Mouse (Mus musculus): Measurements from ENCODE around the gene Syndig1. TPM values are rescaled to one million over a fixed set of nuclear protein-coding genes. Genes with fewer than 3 reads are reported as not detected.
A peak's percentile ranks its signal among the peaks of the same experiment; 100 is the strongest.

The Syndig1 gene
- polyA plus RNA-seq, 1 experiment from 2014 or later: 3.6 TPM

GRCm38 (mm10) chr2:149927001-149927400 lies 98.0 kb downstream of the Syndig1 start:
- Histone ChIP-seq H3K36me3 (no peaks in the 10 kb centered on the region), H3K4me3 (no peak overlapping the region), H3K9ac (no peak overlapping the region), H3K4me2 (no peak overlapping the region), H3K4me1 (replicated peaks) (0 out of 2 replicates have a peak, but pooled peaks cover 2% of the 10 kb centered on the region), H3K27me3 (replicated peaks) (no peaks in the 10 kb centered on the region), H3K27ac (ENCODE audit: poor library complexity, severe bottlenecking) (no peak overlapping the region), H3K9me3 (replicated peaks) (no peaks in the 10 kb centered on the region)
- ATAC-seq (ENCODE audit: insufficient number of reproducible peaks, low FRiP score): no peak

- no peaks in the 10 kb centered on the region for H3K27me3 ChIP-seq (replicated peaks)
- no peak overlapping the region for H3K9ac ChIP-seq
- WGBS: 78% methylated on average over 3 of the region's 3 CpGs
- no peak overlapping the region for H3K4me3 ChIP-seq
- no peaks in the 10 kb centered on the region for H3K9me3 ChIP-seq (replicated peaks)
- no peak overlapping the region for H3K4me2 ChIP-seq
- no peak for ATAC-seq (ENCODE audit: insufficient number of reproducible peaks, low FRiP score)
- no peaks in the 10 kb centered on the region for H3K36me3 ChIP-seq
- H3K4me1 ChIP-seq (replicated peaks): 0 out of 2 replicates have a peak, but pooled peaks cover 4% of the 10 kb centered on the region
- no peak overlapping the region for H3K27ac ChIP-seq (ENCODE audit: poor library complexity, severe bottlenecking)
Observed at GRCm38 (mm10) chr2:149927481-149927880, 98.5 kb downstream of the Syndig1 start.

DNA sequence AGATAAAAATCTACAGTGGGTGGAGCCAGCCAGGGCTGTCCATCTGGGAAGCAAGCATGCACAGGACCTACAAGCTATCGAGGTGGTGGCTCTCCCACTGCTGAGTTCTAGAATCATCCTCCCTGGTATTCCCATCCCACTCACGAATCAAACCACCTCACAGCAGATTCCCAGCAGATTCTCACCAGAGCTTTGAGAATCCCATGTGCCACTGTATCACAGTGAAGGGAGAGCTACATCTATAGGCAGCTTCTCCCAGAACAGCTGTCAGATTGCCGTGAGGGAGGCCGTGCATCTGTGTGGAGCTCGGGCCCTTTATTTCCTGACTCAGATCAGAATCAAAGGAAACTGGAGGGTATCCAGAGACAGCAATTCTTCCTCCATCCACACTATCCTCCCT lies 101.0 kb downstream of the Syndig1 start:
- no peak overlapping the region for H3K9ac ChIP-seq
- no peak overlapping the region for H3K27ac ChIP-seq (ENCODE audit: poor library complexity, severe bottlenecking)
- 0 out of 2 replicates have a peak, but pooled peaks have one; percentile 11 for ATAC-seq (ENCODE audit: insufficient number of reproducible peaks, low FRiP score)
- H3K9me3 ChIP-seq (replicated peaks): no peaks in the 10 kb centered on the region
- 73% methylated on average over 5 of the region's 5 CpGs for WGBS
- no peak overlapping the region for H3K4me2 ChIP-seq
- H3K27me3 ChIP-seq (replicated peaks): no peaks in the 10 kb centered on the region
- no peaks in the 10 kb centered on the region for H3K36me3 ChIP-seq
- H3K4me3 ChIP-seq: no peak overlapping the region
- H3K4me1 ChIP-seq (replicated peaks): 0 out of 2 replicates have a peak, but pooled peaks cover 4% of the 10 kb centered on the region

DNA sequence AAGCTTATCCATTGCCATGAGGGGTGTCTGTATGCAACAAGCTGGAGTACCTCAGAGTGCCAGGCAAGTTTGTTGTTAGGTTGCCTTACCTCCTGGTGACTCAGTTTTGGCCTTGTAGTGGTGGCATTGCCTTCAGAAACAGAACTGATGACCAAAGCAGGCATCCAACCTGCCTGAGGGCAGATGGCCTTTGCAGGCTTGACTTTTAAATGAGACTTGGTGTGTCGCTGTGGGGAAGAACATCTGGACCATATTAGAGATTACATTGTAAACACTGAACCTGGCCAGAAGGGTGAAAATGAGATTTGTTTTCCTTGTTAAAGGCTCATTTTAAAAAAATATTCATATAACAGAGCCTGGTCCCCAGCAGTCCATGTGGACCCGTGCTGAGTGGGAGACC lies 102.1 kb downstream of the Syndig1 start:
- 70% methylated on average over 2 of the region's 2 CpGs for WGBS
- Histone ChIP-seq H3K4me1 (replicated peaks) (0 out of 2 replicates have a peak, but pooled peaks cover 4% of the 10 kb centered on the region), H3K4me2 (no peak overlapping the region), H3K27ac (ENCODE audit: poor library complexity, severe bottlenecking) (no peak overlapping the region), H3K9ac (no peak overlapping the region), H3K36me3 (no peaks in the 10 kb centered on the region), H3K9me3 (replicated peaks) (no peaks in the 10 kb centered on the region), H3K27me3 (replicated peaks) (no peaks in the 10 kb centered on the region), H3K4me3 (no peak overlapping the region)
- ATAC-seq (ENCODE audit: insufficient number of reproducible peaks, low FRiP score): no peak

DNA sequence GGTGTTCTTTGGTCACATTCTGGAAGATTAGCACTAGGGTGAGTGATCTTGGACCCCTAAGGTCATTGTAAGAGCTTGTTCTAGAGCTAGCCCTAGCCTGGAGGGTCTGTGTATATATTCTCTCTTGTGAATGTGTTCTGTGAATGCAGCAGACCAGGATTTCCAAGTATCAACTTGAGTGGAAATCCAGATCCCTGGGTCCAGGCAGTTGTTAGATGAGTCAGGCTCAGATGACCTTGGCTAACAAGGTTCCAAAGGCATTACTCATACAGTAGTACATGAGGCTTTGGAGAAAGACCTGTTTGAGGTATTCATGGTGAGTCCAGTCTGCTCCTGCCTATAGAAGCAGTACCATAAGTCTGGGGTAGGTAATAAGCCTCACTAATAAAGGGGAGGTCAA lies 103.1 kb downstream of the Syndig1 start:
- ATAC-seq (ENCODE audit: insufficient number of reproducible peaks, low FRiP score): no peak
- Histone ChIP-seq H3K4me2 (no peak overlapping the region), H3K36me3 (no peaks in the 10 kb centered on the region), H3K4me3 (no peak overlapping the region), H3K4me1 (replicated peaks) (0 out of 2 replicates have a peak, but pooled peaks cover 4% of the 10 kb centered on the region), H3K9me3 (replicated peaks) (no peaks in the 10 kb centered on the region), H3K27ac (ENCODE audit: poor library complexity, severe bottlenecking) (no peak overlapping the region), H3K9ac (no peak overlapping the region), H3K27me3 (replicated peaks) (no peaks in the 10 kb centered on the region)

GRCm38 (mm10) chr2:149933247-149933898 lies 104.4 kb downstream of the Syndig1 start:
- Histone ChIP-seq H3K36me3 (no peaks in the 10 kb centered on the region), H3K4me2 (no peak overlapping the region), H3K27me3 (replicated peaks) (no peaks in the 10 kb centered on the region), H3K9me3 (replicated peaks) (no peaks in the 10 kb centered on the region), H3K4me3 (no peak overlapping the region), H3K27ac (ENCODE audit: poor library complexity, severe bottlenecking) (no peak overlapping the region), H3K9ac (no peak overlapping the region), H3K4me1 (replicated peaks) (0 out of 2 replicates have a peak, but pooled peaks cover 5% of the 10 kb centered on the region)
- 39% methylated on average over 2 of the region's 2 CpGs for whole genome bisulfite sequencing
- ATAC-seq (ENCODE audit: insufficient number of reproducible peaks, low FRiP score): no peak

DNA sequence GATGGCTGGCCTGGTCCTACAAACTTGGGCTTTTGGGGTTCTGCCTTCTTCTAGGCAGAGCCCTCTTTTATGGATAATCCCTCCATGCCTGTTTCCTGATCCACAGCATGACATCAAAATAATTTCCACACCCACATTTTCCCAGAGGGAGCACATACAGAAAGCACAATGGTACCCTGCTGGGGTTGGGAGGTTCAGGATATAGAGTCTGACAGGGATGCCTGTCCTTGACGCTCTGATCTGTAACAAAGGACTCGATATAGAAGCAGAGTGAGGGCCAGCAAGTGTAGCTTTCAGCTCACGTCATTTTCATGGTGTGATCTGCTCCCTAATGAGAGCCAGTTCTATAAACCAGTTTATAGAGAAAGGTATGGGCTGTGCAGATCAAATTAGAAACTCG lies 105.1 kb downstream of the Syndig1 start:
- Histone ChIP-seq H3K9ac (no peak overlapping the region), H3K27ac (ENCODE audit: poor library complexity, severe bottlenecking) (no peak overlapping the region), H3K4me1 (replicated peaks) (peaks cover 11% of the 10 kb centered on the region; the same call in 1 of the 2 replicates), H3K4me3 (no peak overlapping the region), H3K27me3 (replicated peaks) (no peaks in the 10 kb centered on the region), H3K4me2 (no peak overlapping the region), H3K36me3 (no peaks in the 10 kb centered on the region), H3K9me3 (replicated peaks) (no peaks in the 10 kb centered on the region)
- 54% methylated on average over 4 of the region's 4 CpGs for WGBS
- ATAC-seq (ENCODE audit: insufficient number of reproducible peaks, low FRiP score): no peak

DNA sequence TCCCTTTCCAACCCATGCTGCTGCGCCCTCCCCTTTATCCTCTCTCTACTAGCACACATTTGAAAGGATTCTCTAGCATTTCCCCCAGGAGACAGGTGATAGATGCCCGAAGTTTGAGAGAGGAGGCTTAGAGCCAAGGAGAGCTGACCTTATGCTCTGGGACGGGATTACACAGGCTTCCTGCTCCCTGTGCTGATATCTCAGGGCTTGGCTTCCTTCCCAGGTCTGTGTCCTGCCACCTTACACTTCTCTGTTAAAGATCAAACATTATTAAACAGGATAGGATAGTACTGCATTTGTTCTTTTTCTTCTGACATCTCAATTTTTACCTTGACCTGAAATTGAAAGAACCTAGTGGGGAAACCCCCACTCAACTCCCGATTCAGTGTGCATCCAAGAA lies 109.8 kb downstream of the Syndig1 start:
- no peak overlapping the region for H3K27ac ChIP-seq (ENCODE audit: poor library complexity, severe bottlenecking)
- H3K27me3 ChIP-seq (replicated peaks): no peaks in the 10 kb centered on the region
- H3K4me1 ChIP-seq (replicated peaks): peaks cover 6% of the 10 kb centered on the region; the same call in 1 of the 2 replicates
- no peaks in the 10 kb centered on the region for H3K36me3 ChIP-seq
- H3K4me2 ChIP-seq: no peak overlapping the region
- H3K9ac ChIP-seq: no peak overlapping the region
- 57% methylated on average over 4 of the region's 4 CpGs for WGBS
- H3K4me3 ChIP-seq: no peak overlapping the region
- no peaks in the 10 kb centered on the region for H3K9me3 ChIP-seq (replicated peaks)
- no peak for ATAC-seq (ENCODE audit: insufficient number of reproducible peaks, low FRiP score)

DNA sequence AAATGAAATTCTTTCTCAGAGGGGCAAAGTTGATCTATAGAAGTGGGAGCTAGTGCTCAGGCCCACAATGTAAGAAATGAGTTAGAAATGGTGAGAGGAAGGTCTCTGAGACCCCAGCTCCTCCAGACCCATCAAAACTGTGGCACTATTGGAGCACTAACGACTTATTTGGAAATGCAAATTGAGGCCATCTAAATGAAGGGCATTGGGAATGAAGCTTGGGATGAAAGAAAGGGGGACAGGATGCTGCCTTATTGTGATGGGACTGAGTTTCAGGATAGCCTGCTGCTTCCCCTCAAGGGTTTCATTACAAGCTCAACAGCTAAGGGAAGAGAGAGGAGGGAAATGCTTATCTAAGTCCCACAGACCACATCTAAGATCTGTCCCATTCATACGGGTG lies 110.6 kb downstream of the Syndig1 start:
- Histone ChIP-seq H3K4me1 (replicated peaks) (peaks cover 6% of the 10 kb centered on the region; the same call in 1 of the 2 replicates), H3K4me2 (no peak overlapping the region), H3K27ac (ENCODE audit: poor library complexity, severe bottlenecking) (no peak overlapping the region), H3K27me3 (replicated peaks) (no peaks in the 10 kb centered on the region), H3K9me3 (replicated peaks) (no peaks in the 10 kb centered on the region), H3K9ac (no peak overlapping the region), H3K36me3 (no peaks in the 10 kb centered on the region), H3K4me3 (no peak overlapping the region)
- WGBS: 49% methylated on average over 2 of the region's 2 CpGs
- no peak for ATAC-seq (ENCODE audit: insufficient number of reproducible peaks, low FRiP score)

GRCm38 (mm10) chr2:149950641-149951040 lies 121.6 kb downstream of the Syndig1 start:
- Histone ChIP-seq H3K4me3 (no peak overlapping the region), H3K27me3 (replicated peaks) (no peaks in the 10 kb centered on the region), H3K9ac (no peak overlapping the region), H3K36me3 (no peaks in the 10 kb centered on the region), H3K27ac (ENCODE audit: poor library complexity, severe bottlenecking) (no peak overlapping the region), H3K4me1 (replicated peaks) (no peaks in the 10 kb centered on the region), H3K4me2 (no peak overlapping the region), H3K9me3 (replicated peaks) (no peaks in the 10 kb centered on the region)
- 78% methylated on average over 4 of the region's 4 CpGs for WGBS
- no peak for ATAC-seq (ENCODE audit: insufficient number of reproducible peaks, low FRiP score)

DNA sequence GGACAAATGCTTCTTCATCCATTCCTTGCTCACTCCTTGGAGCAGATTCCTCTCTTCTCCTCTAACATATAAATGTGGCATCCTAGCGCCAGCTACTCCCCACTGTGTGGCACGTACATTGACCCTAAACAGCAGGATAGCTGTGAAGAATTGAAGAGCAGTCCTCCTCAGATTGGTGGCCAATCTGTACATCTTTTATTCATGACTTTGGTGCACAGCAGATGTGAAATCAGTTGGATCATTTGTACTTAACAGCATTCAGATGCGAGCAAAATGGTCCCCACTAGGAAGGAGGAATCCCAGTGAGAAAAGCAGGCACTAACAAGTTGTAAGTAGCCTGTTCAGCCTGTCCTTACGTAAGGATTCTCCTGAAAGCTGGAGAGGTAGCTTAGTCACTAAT lies 142.0 kb downstream of the Syndig1 start:
- no peak overlapping the region for H3K9ac ChIP-seq
- no peaks in the 10 kb centered on the region for H3K36me3 ChIP-seq
- 79% methylated on average over 4 of the region's 4 CpGs for WGBS
- H3K4me3 ChIP-seq: no peak overlapping the region
- no peak for ATAC-seq (ENCODE audit: insufficient number of reproducible peaks, low FRiP score)
- H3K4me2 ChIP-seq: no peak overlapping the region
- H3K9me3 ChIP-seq (replicated peaks): no peaks in the 10 kb centered on the region
- no peaks in the 10 kb centered on the region for H3K4me1 ChIP-seq (replicated peaks)
- H3K27ac ChIP-seq (ENCODE audit: poor library complexity, severe bottlenecking): no peak overlapping the region
- no peaks in the 10 kb centered on the region for H3K27me3 ChIP-seq (replicated peaks)

- WGBS: 70% methylated on average over 6 of the region's 6 CpGs
- H3K27ac ChIP-seq (ENCODE audit: poor library complexity, severe bottlenecking): no peak overlapping the region
- no peak overlapping the region for H3K4me2 ChIP-seq
- no peaks in the 10 kb centered on the region for H3K4me1 ChIP-seq (replicated peaks)
- ATAC-seq (ENCODE audit: insufficient number of reproducible peaks, low FRiP score): no peak
- H3K9ac ChIP-seq: no peak overlapping the region
- no peaks in the 10 kb centered on the region for H3K27me3 ChIP-seq (replicated peaks)
- H3K9me3 ChIP-seq (replicated peaks): no peaks in the 10 kb centered on the region
- no peak overlapping the region for H3K4me3 ChIP-seq
- no peaks in the 10 kb centered on the region for H3K36me3 ChIP-seq
Observed at GRCm38 (mm10) chr2:149973583-149973982, 144.6 kb downstream of the Syndig1 start.
